Mouse (Mus musculus): ENCODE measurements at regions not wholly inside any gene's neighbourhood (a gene's known extent, or its start where the extent isn't known, plus 50 kb on each side); places are given as distances from the start of the nearest gene placed in this dataset.

DNA sequence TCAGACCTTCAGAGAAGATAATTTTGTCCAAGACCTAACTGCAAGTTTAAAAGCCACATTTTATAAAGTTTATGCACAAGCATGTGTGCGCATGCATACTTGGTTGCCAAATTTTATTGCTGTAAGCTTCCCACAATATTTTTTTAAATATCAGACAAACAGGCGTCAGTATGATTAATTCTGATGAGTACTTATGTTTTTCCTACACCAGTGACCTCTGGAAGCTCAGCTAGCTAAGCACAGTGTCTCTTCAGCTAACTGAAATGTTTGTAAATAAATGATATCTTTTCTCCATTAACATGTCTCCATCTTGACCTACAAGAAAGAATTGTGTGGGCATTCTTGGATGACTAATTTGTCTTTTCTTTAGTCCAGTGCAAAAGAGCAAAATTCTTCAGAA lies 168.6 kb upstream of the Ahr start:
- TF ChIP-seq CTCF (conservative IDR thresholded peaks at IDR 0.05; ENCODE audit: insufficient read depth, insufficient read length, low read depth, low read length) (no peak), POLR2A (IDR thresholded peaks at IDR 0.05; ENCODE audit: low read depth, low read length) (no peak)
